Mouse (Mus musculus) hindbrain, embryonic 13.5 days (tissue): ENCODE data around the gene Klk1b26. TPM values are rescaled to one million over a fixed set of nuclear protein-coding genes. Genes with fewer than 3 reads are reported as not detected.

Experiments used
- polyA plus RNA-seq: library from polyadenylated mRNA; unstranded; fragments of >200 nt; fragmentation: Nextera tagmentation; extraction: Ambion mirVana; gene quantifications from 2 replicates; pipeline ENCODE4 v1.2.1, GENCODE M21; 2015

Klk1b26 gene
- polyA plus RNA-seq, 1 experiment from 2014 or later: not detected

Other genes with a start within 250 kb of the Klk1b26 start
- not detected in 2 replicates for gene Klk12, start 243.3 kb upstream of the Klk1b26 start, polyA plus RNA-seq
- not detected in 2 replicates for gene Klk11, start 237.6 kb upstream of the Klk1b26 start, polyA plus RNA-seq
- gene Klk10, start 231.1 kb upstream of the Klk1b26 start, polyA plus RNA-seq: 0.18 TPM in 1 of 2 replicates, not detected in the other
- 0.18 TPM in 1 of 2 replicates, not detected in the other for gene Klk9, start 220.3 kb upstream of the Klk1b26 start, polyA plus RNA-seq
- 4.4 and 7.8 TPM in 2 replicates for gene Klk8, start 214.6 kb upstream of the Klk1b26 start, polyA plus RNA-seq
- gene Klk7, start 200.9 kb upstream of the Klk1b26 start, polyA plus RNA-seq: not detected in 2 replicates
- not detected in 2 replicates for gene Klk6, start 187.7 kb upstream of the Klk1b26 start, polyA plus RNA-seq
- not detected in 2 replicates for gene Klk5, start 170.2 kb upstream of the Klk1b26 start, polyA plus RNA-seq
- gene Klk4, start 131.0 kb upstream of the Klk1b26 start, polyA plus RNA-seq: 0.98 and 1.5 TPM in 2 replicates
- gene Klk15, start 78.4 kb upstream of the Klk1b26 start, polyA plus RNA-seq: not detected in 2 replicates
- gene Klk1b8, start 61.5 kb upstream of the Klk1b26 start, polyA plus RNA-seq: not detected in 2 replicates
- not detected in 2 replicates for gene Klk1b1, start 45.4 kb upstream of the Klk1b26 start, polyA plus RNA-seq
- not detected in 2 replicates for gene Klk1b9, start 36.1 kb upstream of the Klk1b26 start, polyA plus RNA-seq
- not detected in 2 replicates for gene Klk1b11, start 16.3 kb upstream of the Klk1b26 start, polyA plus RNA-seq
- not detected in 2 replicates for gene Klk1b27, start 40.1 kb downstream of the Klk1b26 start, polyA plus RNA-seq
- not detected in 2 replicates for gene Klk1b21, start 90.2 kb downstream of the Klk1b26 start, polyA plus RNA-seq
- gene Klk1b22, start 100.5 kb downstream of the Klk1b26 start, polyA plus RNA-seq: not detected in 2 replicates
- not detected in 2 replicates for gene Klk1b16, start 124.6 kb downstream of the Klk1b26 start, polyA plus RNA-seq
- gene Klk1b24, start 176.1 kb downstream of the Klk1b26 start, polyA plus RNA-seq: not detected in 2 replicates
- not detected in 2 replicates for gene Klk1b3, start 186.0 kb downstream of the Klk1b26 start, polyA plus RNA-seq
- gene Klk1b4, start 195.3 kb downstream of the Klk1b26 start, polyA plus RNA-seq: not detected in 2 replicates
- not detected in 2 replicates for gene Klk1b5, start 203.8 kb downstream of the Klk1b26 start, polyA plus RNA-seq
- gene Klk1, start 213.2 kb downstream of the Klk1b26 start, polyA plus RNA-seq: not detected in 2 replicates
- not detected in 2 replicates for gene Gm36864, start 224.0 kb downstream of the Klk1b26 start, polyA plus RNA-seq
- gene 1700028J19Rik, start 234.5 kb downstream of the Klk1b26 start, polyA plus RNA-seq: 1.5 and 1.7 TPM in 2 replicates
- gene 2410002F23Rik, start 234.6 kb downstream of the Klk1b26 start, polyA plus RNA-seq: 206 and 226 TPM in 2 replicates
- 0.10 TPM in 1 of 2 replicates, not detected in the other for gene Acp4, start 245.2 kb downstream of the Klk1b26 start, polyA plus RNA-seq
- not detected in 2 replicates for gene Gm15517, start 249.3 kb downstream of the Klk1b26 start, polyA plus RNA-seq